In the genomic region with DNA sequence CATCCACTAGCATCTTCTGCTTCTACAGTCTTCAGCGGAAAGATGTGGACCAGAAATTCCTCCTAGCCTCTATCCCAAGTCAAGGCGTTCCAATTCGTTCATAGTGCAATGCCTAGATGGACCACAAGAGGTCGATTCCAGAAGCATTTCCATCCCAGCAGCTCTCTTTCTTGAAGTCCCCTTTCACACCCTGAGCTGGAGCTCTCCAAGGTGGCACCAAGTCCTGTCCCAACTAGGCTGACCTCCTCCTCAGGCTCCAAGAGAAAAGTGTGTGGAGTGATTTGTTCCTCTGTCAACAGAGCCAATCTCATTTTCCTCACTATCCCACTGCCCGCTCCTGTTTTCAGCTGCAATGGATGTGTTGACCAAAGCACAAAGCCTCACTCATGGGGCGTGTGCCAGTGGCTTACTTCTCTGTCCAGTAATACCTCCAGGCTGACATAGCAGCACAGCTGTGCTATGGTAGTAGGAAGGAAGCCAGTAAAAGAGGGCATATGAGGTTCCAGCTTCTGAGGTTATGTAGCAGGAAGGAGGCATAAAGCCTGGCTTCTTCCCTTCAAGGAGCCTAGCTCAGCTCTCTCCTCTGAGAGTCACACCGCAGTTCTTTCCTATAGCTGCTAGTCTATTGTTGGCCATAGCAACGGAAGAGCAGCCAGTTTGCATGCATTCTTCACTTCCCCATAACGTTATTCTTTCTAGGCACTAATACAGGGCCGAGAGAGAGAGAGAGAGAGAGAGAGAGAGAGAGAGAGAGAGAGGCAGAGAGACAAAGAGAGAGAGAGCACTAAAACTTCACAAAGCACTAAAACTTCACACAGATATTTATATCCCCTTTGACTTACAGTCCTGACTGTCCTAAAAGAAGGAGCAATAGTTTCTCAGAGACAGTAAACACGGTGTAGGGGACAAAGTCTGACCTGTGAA, we compare ENCODE assay signal across 8 mouse cellular contexts. TPM values are rescaled to one million over a fixed set of nuclear protein-coding genes. Genes with fewer than 3 reads are reported as not detected.
DNase-seq lines count a peak whose midpoint lies in the region; ATAC-seq and TF ChIP-seq lines count a peak whose summit lies in the region.

No protein-coding gene starts in this region.

- peak; percentile 56 for DNase-seq in adrenal gland, adult 2 months
- DNase-seq in adrenal gland, postnatal 25 days, result no peak
- DNase-seq in urinary bladder, postnatal 25 days (ENCODE audit: low spot score), result peak; percentile 46
- no peak for DNase-seq in urinary bladder, adult 2 months (ENCODE audit: low spot score)
- peak; percentile 80 for DNase-seq in forebrain, embryonic 14.5 days (ENCODE audit: low spot score)
- DNase-seq in kidney, postnatal 0 days (ENCODE audit: low spot score), result peak; percentile 92
- DNase-seq in lung, adult 18-20 months, result peak; percentile 50 to 52

- peak overlapping the region; percentile 21; the same call in 1 of the 2 replicates for H3K27ac ChIP-seq in forebrain, embryonic 14.5 days (ENCODE audit: low read depth, low read length)
- H3K27ac ChIP-seq in kidney, postnatal 0 days, result no peak overlapping the region
- no peak overlapping the region for H3K27ac ChIP-seq in small intestine, adult 2 months (ENCODE audit: insufficient read depth, low read depth, low read length)

- H3K9ac ChIP-seq in forebrain, embryonic 14.5 days (ENCODE audit: low read length), result 0 out of 2 replicates have a peak overlapping the region, but pooled peaks have one; percentile 4
- no peak overlapping the region for H3K9ac ChIP-seq in kidney, postnatal 0 days (ENCODE audit: low read depth, low read length)

- no peaks in the 10 kb centered on the region for H3K9me3 ChIP-seq in forebrain, embryonic 14.5 days (replicated peaks; ENCODE audit: control insufficient read depth, low read length)
- H3K9me3 ChIP-seq in kidney, postnatal 0 days (replicated peaks; ENCODE audit: low read length), result no peaks in the 10 kb centered on the region

- peaks cover 6% of the 10 kb centered on the region for H3K4me1 ChIP-seq in forebrain, embryonic 14.5 days (ENCODE audit: control insufficient read depth, insufficient read depth, low read length)
- H3K4me1 ChIP-seq in kidney, postnatal 0 days (replicated peaks; ENCODE audit: insufficient read depth, low read length), result no peaks in the 10 kb centered on the region
- H3K4me1 ChIP-seq in small intestine, adult 2 months (ENCODE audit: control insufficient read depth, insufficient read depth, insufficient read length, low read length), result no peaks in the 10 kb centered on the region

- no peak overlapping the region for H3K4me2 ChIP-seq in forebrain, embryonic 14.5 days (ENCODE audit: low read length)
- H3K4me2 ChIP-seq in kidney, postnatal 0 days (ENCODE audit: low read length), result no peak overlapping the region

- 0 out of 2 replicates have a peak, but pooled peaks cover 4% of the 10 kb centered on the region for H3K27me3 ChIP-seq in forebrain, embryonic 14.5 days (replicated peaks; ENCODE audit: control insufficient read depth, insufficient read depth, low read length)
- H3K27me3 ChIP-seq in kidney, postnatal 0 days (ENCODE audit: insufficient read depth, low read length), result 0 out of 2 replicates have a peak, but pooled peaks cover 3% of the 10 kb centered on the region
- H3K27me3 ChIP-seq in small intestine, adult 2 months (ENCODE audit: control insufficient read depth, insufficient read depth, low read length), result no peaks in the 10 kb centered on the region

- no peak overlapping the region for H3K4me3 ChIP-seq in forebrain, embryonic 14.5 days (ENCODE audit: low read depth, low read length)
- no peak overlapping the region for H3K4me3 ChIP-seq in kidney, postnatal 0 days (replicated peaks; ENCODE audit: low read depth, low read length)
- no peak overlapping the region for H3K4me3 ChIP-seq in small intestine, adult 2 months (ENCODE audit: low read depth, low read length)

- TF ChIP-seq CTCF in kidney, postnatal 0 days (IDR thresholded peaks at IDR 0.05; ENCODE audit: low read depth), result peak; percentile 78
- TF ChIP-seq CTCF in small intestine, adult 2 months (IDR thresholded peaks at IDR 0.05; ENCODE audit: extremely low read depth, insufficient read length, insufficient replicate concordance, low read depth, low read length), result peak; percentile 29; the same call in 1 of the 2 replicates

- 36% methylated on average over 11 of the region's 11 CpGs for WGBS in forebrain, embryonic 14.5 days
- 33% methylated on average over 11 of the region's 11 CpGs for WGBS in kidney, postnatal 0 days
- 32% methylated on average over 11 of the region's 11 CpGs for WGBS in small intestine, adult 2 months

- ATAC-seq in forebrain, embryonic 14.5 days, result no peak
- ATAC-seq in kidney, postnatal 0 days (replicated peaks; ENCODE audit: low FRiP score, low read depth), result no peak

- no peak for TF ChIP-seq POLR2A in small intestine, adult 2 months (IDR thresholded peaks at IDR 0.05; ENCODE audit: low read depth, low read length)

- peaks cover 32% of the 10 kb centered on the region for H3K36me3 ChIP-seq in forebrain, embryonic 14.5 days (ENCODE audit: control insufficient read depth, insufficient read depth, low read length)
- H3K36me3 ChIP-seq in kidney, postnatal 0 days (ENCODE audit: insufficient read depth, low read length), result no peaks in the 10 kb centered on the region
- H3K36me3 ChIP-seq in small intestine, adult 2 months (ENCODE audit: control insufficient read depth, insufficient read depth, low read length), result no peaks in the 10 kb centered on the region

RNA-seq across cellular contexts. Expression of a gene that starts 2.0 kb away (rescaled TPM):
- total RNA-seq in adrenal gland, adult 2 months (2021), result 10 to 100 TPM; 47.1 to 53.2 TPM
- polyA plus RNA-seq in adrenal gland, adult 2 months (2012; rRNA removed), result 69.1 and 70.3 TPM in 2 replicates
- 76.6 and 79.8 TPM in 2 replicates for total RNA-seq in adrenal gland, postnatal 25 days (2021)
- 36.4 and 53.7 TPM in 2 replicates for polyA plus RNA-seq in urinary bladder, adult 2 months (2012; rRNA removed)
- polyA plus RNA-seq in forebrain, embryonic 14.5 days (2014; fragmentation: Nextera tagmentation; extraction: Ambion mirVana), result 16.5 and 17.0 TPM in 2 replicates
- polyA plus RNA-seq in kidney, postnatal 0 days (2015; fragmentation: Nextera tagmentation; extraction: Ambion mirVana), result 9.3 and 11.1 TPM in 2 replicates
- polyA plus RNA-seq in small intestine, adult 2 months (2012; rRNA removed), result 21.7 and 33.0 TPM in 2 replicates

RNA-seq across cellular contexts. Expression of a gene that starts 49.9 kb away (rescaled TPM):
- 1 to 10 TPM; 2.9 to 4.4 TPM for total RNA-seq in adrenal gland, adult 2 months (2021)
- polyA plus RNA-seq in adrenal gland, adult 2 months (2012; rRNA removed), result 1.5 and 2.0 TPM in 2 replicates
- 2.0 and 2.7 TPM in 2 replicates for total RNA-seq in adrenal gland, postnatal 25 days (2021)
- 0.09 and 0.21 TPM in 2 replicates for polyA plus RNA-seq in urinary bladder, adult 2 months (2012; rRNA removed)
- 140 and 175 TPM in 2 replicates for polyA plus RNA-seq in forebrain, embryonic 14.5 days (2014; fragmentation: Nextera tagmentation; extraction: Ambion mirVana)
- 0.17 TPM in 1 of 2 replicates, not detected in the other for polyA plus RNA-seq in kidney, postnatal 0 days (2015; fragmentation: Nextera tagmentation; extraction: Ambion mirVana)
- 0.41 and 0.46 TPM in 2 replicates for polyA plus RNA-seq in small intestine, adult 2 months (2012; rRNA removed)

RNA-seq across cellular contexts. Expression of a gene that starts 51.5 kb away (rescaled TPM):
- 10 to 100 TPM in 1 of 2 experiments, 1 to 10 TPM in 1; 8.9 to 17.3 TPM for total RNA-seq in adrenal gland, adult 2 months (2021)
- polyA plus RNA-seq in adrenal gland, adult 2 months (2012; rRNA removed), result 20.3 and 26.3 TPM in 2 replicates
- total RNA-seq in adrenal gland, postnatal 25 days (2021), result 18.6 and 19.1 TPM in 2 replicates
- 2.2 and 2.5 TPM in 2 replicates for polyA plus RNA-seq in urinary bladder, adult 2 months (2012; rRNA removed)
- 36.6 and 38.8 TPM in 2 replicates for polyA plus RNA-seq in forebrain, embryonic 14.5 days (2014; fragmentation: Nextera tagmentation; extraction: Ambion mirVana)
- 13.6 and 15.2 TPM in 2 replicates for polyA plus RNA-seq in kidney, postnatal 0 days (2015; fragmentation: Nextera tagmentation; extraction: Ambion mirVana)
- polyA plus RNA-seq in small intestine, adult 2 months (2012; rRNA removed), result 3.8 and 3.9 TPM in 2 replicates

RNA-seq across cellular contexts. Expression of a gene that starts 57.2 kb away (rescaled TPM):
- total RNA-seq in adrenal gland, adult 2 months (2021), result 10 to 100 TPM; 85.6 to 88.9 TPM
- 144 and 179 TPM in 2 replicates for polyA plus RNA-seq in adrenal gland, adult 2 months (2012; rRNA removed)
- total RNA-seq in adrenal gland, postnatal 25 days (2021), result 87.9 and 106 TPM in 2 replicates
- 108 and 126 TPM in 2 replicates for polyA plus RNA-seq in urinary bladder, adult 2 months (2012; rRNA removed)
- polyA plus RNA-seq in forebrain, embryonic 14.5 days (2014; fragmentation: Nextera tagmentation; extraction: Ambion mirVana), result 56.2 and 64.6 TPM in 2 replicates
- polyA plus RNA-seq in kidney, postnatal 0 days (2015; fragmentation: Nextera tagmentation; extraction: Ambion mirVana), result 38.5 and 42.4 TPM in 2 replicates
- polyA plus RNA-seq in small intestine, adult 2 months (2012; rRNA removed), result 16.2 and 19.7 TPM in 2 replicates

Comparison
In these comparisons a context has a peak if more than half of its experiments do, and no peak if none do; other contexts are left out.
1. DNase-seq: peak in adrenal gland, adult 2 months (single experiment), urinary bladder, postnatal 25 days (single experiment), forebrain, embryonic 14.5 days (single experiment), kidney, postnatal 0 days (single experiment) and lung, adult 18-20 months (2 of 2); none in adrenal gland, postnatal 25 days (single experiment) and urinary bladder, adult 2 months (single experiment).
2. RNA of a gene that starts 49.9 kb away (polyA plus RNA-seq): 140 to 175 TPM in forebrain, embryonic 14.5 days; 1.5 to 2.0 TPM in adrenal gland, adult 2 months, 0.41 to 0.46 TPM in small intestine, adult 2 months, 0.09 to 0.21 TPM in urinary bladder, adult 2 months and 0.17 TPM in kidney, postnatal 0 days; every median in the first group is over 10 times any median in the second.